ENCODE assay signal across 11 mouse cellular contexts in genomic region chr12:29015200-29015862, GRCm38 (mm10).
A peak's percentile ranks its signal among the peaks of the same experiment; 100 is the strongest.
DNase-seq lines count a peak whose midpoint lies in the region; ATAC-seq lines count a peak whose summit lies in the region.
"Had no signal": no experiment of that assay in that cellular context is flagged by ENCODE, and none has a peak within 500 bp of the region (broad histone marks: within the 10 kb centered on the region; RNA-seq: fewer than 3 reads in every experiment).

No protein-coding gene starts in this region.

- ATAC-seq in forebrain, embryonic 11.5 days (replicated peaks; ENCODE audit: low FRiP score), result peak; percentile 89
- ATAC-seq in megakaryocyte-erythroid progenitor cell, adult 5-6 weeks (replicated peaks; ENCODE audit: low FRiP score, low TSS enrichment, poor library complexity, severe bottlenecking), result no peak
- ATAC-seq in CD4-positive, CD25-positive, alpha-beta regulatory T cell, adult 4 months, result no peak

- 40% methylated on average over 10 of the region's 10 CpGs for WGBS in forebrain, embryonic 11.5 days

- H3K27me3 ChIP-seq in forebrain, embryonic 11.5 days (ENCODE audit: control insufficient read depth, insufficient read depth, low read length), result no peaks in the 10 kb centered on the region
- H3K27me3 ChIP-seq: heart, embryonic 13.5 days; limb, embryonic 12.5 days; stomach, embryonic 15.5 days had no signal

- H3K9me3 ChIP-seq in forebrain, embryonic 11.5 days (ENCODE audit: control insufficient read depth, low read length), result no peaks in the 10 kb centered on the region
- H3K9me3 ChIP-seq: heart, embryonic 13.5 days; limb, embryonic 12.5 days; stomach, embryonic 15.5 days had no signal

- no peaks in the 10 kb centered on the region; the same call in 1 of the 2 replicates for H3K4me1 ChIP-seq in forebrain, embryonic 11.5 days (replicated peaks; ENCODE audit: control insufficient read depth, insufficient read depth, low read length)
- H3K4me1 ChIP-seq: stomach, embryonic 15.5 days had no signal

- peak overlapping the region; percentile 15; the same call in 1 of the 2 replicates for H3K27ac ChIP-seq in forebrain, embryonic 11.5 days (ENCODE audit: low read depth, low read length)
- H3K27ac ChIP-seq: heart, embryonic 13.5 days; limb, embryonic 12.5 days; stomach, embryonic 15.5 days had no signal

- H3K36me3 ChIP-seq in forebrain, embryonic 11.5 days (ENCODE audit: control insufficient read depth, insufficient read depth, low read length), result no peaks in the 10 kb centered on the region
- H3K36me3 ChIP-seq: heart, embryonic 13.5 days; limb, embryonic 12.5 days; stomach, embryonic 15.5 days had no signal

- peak; percentile 55 for DNase-seq in 3T3-L1 (ENCODE audit: low read depth, low spot score)
- peak; percentile 64 for DNase-seq in Muller cell, postnatal 12 days (ENCODE audit: inconsistent ontology term)
- peak; percentile 66 for DNase-seq in forebrain, embryonic 11.5 days (ENCODE audit: low spot score)
- peak; percentile 16 to 17 for DNase-seq in layer of hippocampus, postnatal 36 days
- DNase-seq in lung, adult 18-20 months, result no peak
- no peak for DNase-seq in thymus, postnatal 14 days

- H3K9ac ChIP-seq in forebrain, embryonic 11.5 days (ENCODE audit: low read length), result no peak overlapping the region
- H3K9ac ChIP-seq: heart, embryonic 13.5 days; limb, embryonic 12.5 days; stomach, embryonic 15.5 days had no signal

- H3K4me2 ChIP-seq in forebrain, embryonic 11.5 days (ENCODE audit: low read depth, low read length, severe bottlenecking), result no peak overlapping the region
- H3K4me2 ChIP-seq: heart, embryonic 13.5 days; limb, embryonic 12.5 days; stomach, embryonic 15.5 days had no signal

- H3K4me3 ChIP-seq in forebrain, embryonic 11.5 days (ENCODE audit: low read depth, low read length), result no peak overlapping the region
- H3K4me3 ChIP-seq: heart, embryonic 13.5 days; limb, embryonic 12.5 days; stomach, embryonic 15.5 days had no signal

Comparison
In these comparisons a context has a peak if more than half of its experiments do, and no peak if none do; other contexts are left out.
1. DNase-seq: peak in 3T3-L1 (single experiment), Muller cell, postnatal 12 days (single experiment), forebrain, embryonic 11.5 days (single experiment) and layer of hippocampus, postnatal 36 days (2 of 2); none in lung, adult 18-20 months (0 of 2) and thymus, postnatal 14 days (single experiment).